Mouse (Mus musculus) left cerebral cortex, postnatal 36 days (tissue): ENCODE results near the gene Mfap3l. TPM values are rescaled to one million over a fixed set of nuclear protein-coding genes. Genes with fewer than 3 reads are reported as not detected.
"Not testable (repeated sequence)": the region's sequence is repeated elsewhere in the genome, so short reads cannot be mapped to it uniquely, and the experiment has no call there.

ENCODE experiments used
- DNase-seq, 2 experiments: peaks; one replicate each; pipeline ENCODE4 v3.0.0; 2021 to 2022; ENCODE audit warnings: low spot score in 2 of 2, mixed read lengths in 1 of 2
- intact Hi-C: fragments of 180-260 bp; cut with DNase I; formaldehyde crosslinking; loops from one replicate; pipeline ENCODE4 v1.15.1; 2025
- total RNA-seq, 2 experiments: library from RNA; stranded (reverse); gene quantifications; 2 replicates each; pipeline ENCODE4 v1.2.3; 2021

Gene Mfap3l
- total RNA-seq, 2 experiments from 2014 or later: 49.6 to 53.0 TPM

DNA sequence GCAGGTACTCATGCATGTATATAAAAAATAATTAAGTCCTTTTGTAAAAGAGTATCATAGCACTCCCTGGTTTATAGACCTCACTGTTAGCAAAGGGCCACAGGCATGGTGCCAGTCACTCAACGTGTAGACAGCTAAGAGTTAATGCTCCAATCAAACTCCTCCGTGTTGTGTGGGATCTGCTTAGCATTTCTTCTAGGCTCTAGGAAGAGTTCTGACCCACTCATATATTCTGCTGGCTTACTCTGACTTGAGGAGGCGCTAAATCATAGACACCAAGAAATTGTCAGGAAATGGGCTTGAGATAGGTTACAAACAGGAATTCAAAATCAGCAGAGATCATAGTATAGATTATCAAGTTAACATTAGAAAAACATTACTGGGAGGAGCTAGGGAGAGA lies 13.3 kb downstream of the Mfap3l start:
- no peak for DNase-seq
- intact Hi-C loops: no loop called here

DNA sequence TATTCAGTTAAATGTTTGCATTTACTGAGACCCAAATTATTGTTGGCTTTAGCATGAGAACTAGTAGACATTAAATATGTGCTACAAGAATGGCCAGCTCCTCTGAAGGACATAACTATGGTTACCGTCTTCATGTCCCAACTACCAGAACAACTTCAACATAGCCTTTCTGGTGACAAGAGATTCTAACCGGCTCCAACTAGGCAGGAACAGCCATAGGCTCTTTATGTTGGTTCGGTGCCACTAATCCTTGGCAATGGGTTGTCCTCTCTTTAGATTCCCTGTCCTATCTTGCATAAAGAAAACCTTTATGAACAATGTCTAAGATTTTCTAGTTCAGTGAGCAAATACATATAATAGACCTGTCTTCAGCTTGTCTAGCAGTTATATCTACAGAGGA lies 14.7 kb downstream of the Mfap3l start:
- intact Hi-C loops: no loop called here
- no peak for DNase-seq

- intact Hi-C loops: no loop called here
- no peak for DNase-seq
Observed at GRCm38 (mm10) chr8:60649081-60649480, 16.5 kb downstream of the Mfap3l start.

- intact Hi-C loops: no loop called here
- no peak for DNase-seq
Observed at GRCm38 (mm10) chr8:60650119-60650518, 17.5 kb downstream of the Mfap3l start.

- DNase-seq: no peak
- intact Hi-C loops: no loop called here
Observed at GRCm38 (mm10) chr8:60657425-60658113, 24.9 kb downstream of the Mfap3l start.

DNA sequence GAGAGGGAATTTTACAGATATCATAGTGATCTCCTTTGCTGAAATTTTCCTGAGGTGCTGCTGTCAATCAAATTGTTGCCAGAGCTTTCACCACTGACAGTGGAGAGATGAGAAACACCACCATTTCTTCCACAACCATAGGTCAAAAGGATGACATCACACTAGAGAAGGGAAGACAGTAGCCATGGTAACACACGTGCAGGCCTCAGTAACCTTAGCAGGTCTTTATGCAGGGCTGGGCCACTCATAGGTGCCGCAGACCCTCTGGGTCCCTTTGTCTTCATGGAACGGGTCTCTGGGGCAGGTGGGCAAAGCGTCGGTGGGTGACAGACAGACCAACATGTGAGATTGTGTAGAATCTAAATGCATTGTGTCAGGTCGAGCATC lies 25.5 kb downstream of the Mfap3l start:
- DNase-seq: no peak
- intact Hi-C loops: no loop called here

GRCm38 (mm10) chr8:60658686-60659085 lies 26.1 kb downstream of the Mfap3l start:
- intact Hi-C loops, DNase-seq: not testable (repeated sequence)

- intact Hi-C loops: no loop called here
- no peak for DNase-seq
Observed at GRCm38 (mm10) chr8:60659721-60660120, 27.1 kb downstream of the Mfap3l start.

- intact Hi-C loops: no loop called here
- DNase-seq: no peak
Observed at GRCm38 (mm10) chr8:60661191-60661590, 28.6 kb downstream of the Mfap3l start.

DNA sequence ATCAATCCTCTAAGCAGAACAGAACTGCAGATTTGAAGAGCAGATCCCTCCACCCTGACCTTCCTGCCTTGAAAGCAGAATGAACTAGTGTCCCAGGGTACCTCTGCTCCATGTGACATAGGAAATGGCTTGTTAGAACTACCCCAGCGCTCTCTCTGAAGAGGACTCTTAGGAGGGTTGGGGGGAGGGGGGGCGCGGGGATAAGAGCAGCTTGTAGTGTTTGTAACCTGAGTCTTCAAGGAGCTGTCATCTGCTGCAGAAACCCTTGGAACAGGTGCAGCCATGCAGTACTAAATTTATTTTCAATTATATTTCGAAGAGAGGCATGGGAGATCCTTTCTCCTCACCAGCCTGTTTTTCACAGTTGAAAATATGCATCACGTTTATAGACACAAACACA lies 30.9 kb downstream of the Mfap3l start:
- intact Hi-C loops: no loop called here

DNA sequence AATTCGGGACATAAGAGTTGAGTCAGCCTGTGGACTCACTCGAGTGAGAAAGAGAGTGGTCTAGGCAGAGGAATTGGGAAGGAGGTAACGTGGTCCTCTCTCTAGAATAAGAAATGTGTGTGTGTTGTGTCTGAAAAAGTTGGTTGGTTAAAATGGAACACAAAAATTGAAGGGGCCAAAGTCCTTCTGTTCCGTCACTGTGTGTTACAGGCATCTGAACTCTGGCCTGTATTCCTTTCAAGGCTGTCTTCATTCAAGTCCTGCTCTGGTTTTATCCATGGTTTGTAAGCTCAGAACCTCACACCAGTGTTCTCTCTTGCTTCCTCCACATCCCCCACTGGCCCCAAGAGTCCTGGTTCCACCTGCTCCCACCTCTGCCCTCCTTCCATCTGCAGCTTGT lies 33.2 kb downstream of the Mfap3l start:
- DNase-seq: no peak
- intact Hi-C loops: loop anchor here (5.0 kb wide), 1 partner anchor 34 kb away; the partner anchor contains the start of gene Mfap3l

More for the DNA sequence above, 30.9 kb downstream of the Mfap3l start:
- no peak for DNase-seq

- peak; percentile 28 to 44 for DNase-seq
- intact Hi-C loops: loop anchor here (5.0 kb wide), 1 partner anchor 35 kb away; the partner anchor contains the start of gene Mfap3l
Observed at GRCm38 (mm10) chr8:60666852-60667251, 34.2 kb downstream of the Mfap3l start.

GRCm38 (mm10) chr8:60678590-60678989 lies 46.0 kb downstream of the Mfap3l start:
- no peak for DNase-seq
- intact Hi-C loops: no loop called here

DNA sequence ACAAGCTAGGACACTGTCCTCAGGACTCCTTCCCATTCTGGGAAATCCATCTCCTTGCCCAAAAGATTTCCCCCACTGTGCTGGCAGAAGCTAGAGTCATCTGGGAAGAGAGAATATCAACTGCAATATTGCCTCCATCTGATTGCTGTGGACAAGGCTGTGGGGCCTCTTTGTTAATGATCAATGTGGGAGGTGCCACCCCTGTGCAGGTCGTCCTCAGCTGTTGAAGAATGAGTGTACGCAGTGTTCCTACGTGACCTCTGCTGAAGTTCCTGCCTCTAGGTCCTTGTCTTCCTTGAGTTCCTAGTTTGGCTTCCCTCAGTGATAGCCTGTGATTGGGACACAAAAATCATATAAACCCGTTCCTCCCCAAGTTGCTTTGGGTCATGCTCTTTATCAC lies 49.2 kb downstream of the Mfap3l start:
- no peak for DNase-seq
- intact Hi-C loops: no loop called here

DNA sequence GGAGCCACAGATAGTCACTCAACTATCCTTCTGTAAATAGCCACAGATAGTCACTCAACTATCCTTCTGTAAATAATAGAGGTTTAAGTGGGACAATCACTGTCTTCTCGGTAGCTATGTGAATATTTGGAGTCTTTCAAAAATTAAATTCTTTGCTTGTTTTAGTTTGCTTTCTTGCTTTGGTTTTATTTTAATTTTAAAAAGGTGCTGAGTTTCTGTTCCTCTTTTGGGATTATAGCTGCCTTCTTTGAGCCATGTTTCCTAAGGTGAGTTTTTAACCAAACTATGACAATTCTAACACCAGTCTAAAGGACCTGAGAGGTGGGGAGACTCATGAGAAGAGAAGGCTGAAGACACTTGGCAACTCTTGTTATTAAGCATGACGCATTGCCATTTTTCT lies 49.7 kb downstream of the Mfap3l start:
- intact Hi-C loops: no loop called here
- DNase-seq: no peak

DNA sequence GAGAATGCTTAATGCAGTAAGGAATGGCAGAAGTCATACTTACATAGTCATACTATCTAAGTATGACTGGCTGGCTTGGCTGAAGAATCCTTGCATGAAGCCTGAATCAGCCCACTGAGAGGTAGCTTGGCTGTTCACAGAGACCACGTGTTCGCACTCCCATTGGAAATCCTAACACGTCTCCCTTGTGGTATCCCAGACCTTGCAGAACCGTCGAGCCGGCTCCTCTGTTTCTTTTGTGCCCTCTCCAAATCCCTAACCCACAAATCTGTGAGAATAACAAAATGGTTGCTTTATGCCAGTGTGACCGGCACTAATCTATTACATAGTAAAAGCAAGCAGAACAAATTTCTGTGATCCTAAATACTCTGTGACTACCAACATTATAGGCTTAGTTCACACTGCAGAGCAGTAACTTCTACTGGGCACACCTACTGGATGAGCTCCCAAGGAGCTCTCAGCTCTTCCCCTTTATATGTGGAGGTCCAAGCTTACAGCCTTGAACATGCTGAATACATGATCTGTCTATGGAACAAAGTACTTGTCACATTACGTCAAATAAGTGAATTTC lies 79.0 kb downstream of the Mfap3l start:
- intact Hi-C loops: no loop called here
- no peak for DNase-seq

GRCm38 (mm10) chr8:60714724-60715123 lies 82.1 kb downstream of the Mfap3l start:
- no peak for DNase-seq
- intact Hi-C loops: no loop called here

- intact Hi-C loops: no loop called here
Observed at GRCm38 (mm10) chr8:60718692-60719091, 86.1 kb downstream of the Mfap3l start.

More at GRCm38 (mm10) chr8:60718692-60719091, 86.1 kb downstream of the Mfap3l start:
- no peak for DNase-seq
